Mouse (Mus musculus) spleen, adult 2 months (tissue): ENCODE measurements around the gene Gm19402. TPM values are rescaled to one million over a fixed set of nuclear protein-coding genes. Genes with fewer than 3 reads are reported as not detected.

Experiments
- DNase-seq, 2 experiments: peaks; one replicate each; pipeline versions ENCODE4 v3.0.0 to v3.0.0-alpha.2; 2012 to 2021; ENCODE audit warnings: low spot score in 2 of 2, low read depth in 1 of 2
- H3K27ac ChIP-seq: fragments of 200-500 bp; 2 replicates; pipeline ENCODE4 v1.5.1; 2012; ENCODE audit warnings: low read length, inconsistent platforms; ENCODE audit not compliant: insufficient read depth
- H3K27me3 ChIP-seq: fragments of 200-500 bp; 2 replicates; pipeline ENCODE4 v1.6.1; 2012; ENCODE audit warnings: mild to moderate bottlenecking, moderate library complexity, low read length, inconsistent platforms; ENCODE audit not compliant: control insufficient read depth, insufficient read depth
- H3K36me3 ChIP-seq: fragments of 200-500 bp; 2 replicates; pipeline ENCODE4 v1.6.1; 2012; ENCODE audit warnings: mild to moderate bottlenecking, low read length, inconsistent platforms; ENCODE audit not compliant: control insufficient read depth, insufficient read depth
- H3K4me1 ChIP-seq: fragments of 200-500 bp; 2 replicates; pipeline ENCODE4 v1.6.1; 2011; ENCODE audit warnings: inconsistent platforms; ENCODE audit not compliant: control insufficient read depth, insufficient read depth, insufficient read length
- H3K4me3 ChIP-seq: fragments of 200-500 bp; 2 replicates; pipeline ENCODE4 v1.5.1; 2011; ENCODE audit warnings: mild to moderate bottlenecking, inconsistent platforms; ENCODE audit not compliant: insufficient read depth, insufficient read length; ENCODE audit errors: extremely low read depth
- CTCF ChIP-seq: fragments of 200-500 bp; IDR thresholded peaks from 2 replicates; pipeline ENCODE4 v1.5.1; 2011; ENCODE audit warnings: mild to moderate bottlenecking, inconsistent platforms; ENCODE audit not compliant: insufficient read depth, insufficient read length, insufficient replicate concordance; ENCODE audit errors: extremely low read depth
- POLR2A ChIP-seq: fragments of 200-500 bp; IDR thresholded peaks from 2 replicates; pipeline ENCODE4 v1.6.1; 2011; ENCODE audit warnings: low read depth, low read length, inconsistent platforms
- WGBS: fragments of 180-500 bp; shearing (Covaris S2); methylation state at CpG from one replicate; pipeline ENCODE4 v1.1.7; 2018; 5-methylcytosine and 5-hydroxymethylcytosine counted together
- polyA plus RNA-seq: library from polyadenylated mRNA; depleted of rRNA; stranded (reverse); fragments of >200 nt; gene quantifications from 2 replicates; pipeline ENCODE4 v1.2.3, GENCODE M21; 2012; rRNA removed

The Gm19402 gene
- polyA plus RNA-seq, 1 experiment: not detected

- TF ChIP-seq POLR2A: no peak
- TF ChIP-seq CTCF: no peak
- no peaks in the 10 kb centered on the region for H3K27me3 ChIP-seq
- peaks cover 41% of the 10 kb centered on the region for H3K36me3 ChIP-seq
- H3K4me3 ChIP-seq: no peak overlapping the region
- H3K27ac ChIP-seq: no peak overlapping the region
- H3K4me1 ChIP-seq: no peaks in the 10 kb centered on the region
- WGBS: 71% methylated on average over 5 of the region's 5 CpGs
- DNase-seq: no peak
Observed at GRCm38 (mm10) chr10:77645571-77645970, 45.0 kb downstream of the Gm19402 start.

GRCm38 (mm10) chr10:77643160-77643559, 47.4 kb downstream of the Gm19402 start:
- H3K4me3 ChIP-seq: no peak overlapping the region
- H3K27ac ChIP-seq: no peak overlapping the region
- no peak for DNase-seq
- TF ChIP-seq CTCF (no peak), POLR2A (no peak)
- peaks cover 46% of the 10 kb centered on the region for H3K36me3 ChIP-seq
- no peaks in the 10 kb centered on the region for H3K4me1 ChIP-seq
- no peaks in the 10 kb centered on the region for H3K27me3 ChIP-seq
- 60% methylated on average over 7 of the region's 7 CpGs for WGBS

Other genes with a start within 250 kb of the Gm19402 start
- 21.1 and 25.6 TPM in 2 replicates for gene Fam207a, start 175.0 kb downstream of the Gm19402 start, polyA plus RNA-seq
- gene Itgb2, start 160.5 kb downstream of the Gm19402 start, polyA plus RNA-seq: 154 and 176 TPM in 2 replicates
- gene Pttg1ip, start 109.0 kb downstream of the Gm19402 start, polyA plus RNA-seq: 63.4 and 65.3 TPM in 2 replicates
- 131 and 154 TPM in 2 replicates for gene Sumo3, start 84.7 kb downstream of the Gm19402 start, polyA plus RNA-seq
- not detected in 2 replicates for gene Gm49325, start 84.6 kb downstream of the Gm19402 start, polyA plus RNA-seq
- 31.4 and 34.0 TPM in 2 replicates for gene Ube2g2, start 68.5 kb downstream of the Gm19402 start, polyA plus RNA-seq
- 0.55 and 1.1 TPM in 2 replicates for gene Tspear, start 4.2 kb downstream of the Gm19402 start, polyA plus RNA-seq
- not detected in 2 replicates for gene Gm9508, start 6.5 kb upstream of the Gm19402 start, polyA plus RNA-seq
- gene Gm10272, start 15.9 kb upstream of the Gm19402 start, polyA plus RNA-seq: not detected in 2 replicates
- gene Gm10024, start 20.7 kb upstream of the Gm19402 start, polyA plus RNA-seq: not detected in 2 replicates
- gene Gm10142, start 25.1 kb upstream of the Gm19402 start, polyA plus RNA-seq: 0.39 TPM in 1 of 2 replicates, not detected in the other
- not detected in 2 replicates for gene Krtap12-1, start 29.8 kb upstream of the Gm19402 start, polyA plus RNA-seq
- gene Gm10100, start 35.7 kb upstream of the Gm19402 start, polyA plus RNA-seq: not detected in 2 replicates
- not detected in 2 replicates for gene Gm18596, start 51.9 kb upstream of the Gm19402 start, polyA plus RNA-seq
- gene Gm9736, start 60.6 kb upstream of the Gm19402 start, polyA plus RNA-seq: not detected in 2 replicates
- gene Gm3233, start 68.9 kb upstream of the Gm19402 start, polyA plus RNA-seq: not detected in 2 replicates
- gene Gm3238, start 80.6 kb upstream of the Gm19402 start, polyA plus RNA-seq: not detected in 2 replicates
- not detected in 2 replicates for gene Gm7138, start 86.2 kb upstream of the Gm19402 start, polyA plus RNA-seq
- gene Gm3250, start 91.8 kb upstream of the Gm19402 start, polyA plus RNA-seq: not detected in 2 replicates
- gene Gm7137, start 97.4 kb upstream of the Gm19402 start, polyA plus RNA-seq: not detected in 2 replicates
- not detected in 2 replicates for gene Gm9639, start 104.3 kb upstream of the Gm19402 start, polyA plus RNA-seq
- not detected in 2 replicates for gene Gm19668, start 108.4 kb upstream of the Gm19402 start, polyA plus RNA-seq
- gene Gm9507, start 121.1 kb upstream of the Gm19402 start, polyA plus RNA-seq: not detected in 2 replicates
- not detected in 2 replicates for gene Gm2696, start 123.9 kb upstream of the Gm19402 start, polyA plus RNA-seq
- gene Krtap10-4, start 136.3 kb upstream of the Gm19402 start, polyA plus RNA-seq: not detected in 2 replicates
- gene Krtap10-10, start 145.2 kb upstream of the Gm19402 start, polyA plus RNA-seq: not detected in 2 replicates
- not detected in 2 replicates for gene Gm36176, start 156.0 kb upstream of the Gm19402 start, polyA plus RNA-seq
- gene Gm10318, start 162.1 kb upstream of the Gm19402 start, polyA plus RNA-seq: not detected in 2 replicates
- gene Gm3285, start 171.2 kb upstream of the Gm19402 start, polyA plus RNA-seq: 0.09 TPM in 1 of 2 replicates, not detected in the other
- 0.70 and 1.2 TPM in 2 replicates for gene Lrrc3, start 211.8 kb upstream of the Gm19402 start, polyA plus RNA-seq